Mouse (Mus musculus): ENCODE results near the gene Trim9.

The Trim9 gene

DNA sequence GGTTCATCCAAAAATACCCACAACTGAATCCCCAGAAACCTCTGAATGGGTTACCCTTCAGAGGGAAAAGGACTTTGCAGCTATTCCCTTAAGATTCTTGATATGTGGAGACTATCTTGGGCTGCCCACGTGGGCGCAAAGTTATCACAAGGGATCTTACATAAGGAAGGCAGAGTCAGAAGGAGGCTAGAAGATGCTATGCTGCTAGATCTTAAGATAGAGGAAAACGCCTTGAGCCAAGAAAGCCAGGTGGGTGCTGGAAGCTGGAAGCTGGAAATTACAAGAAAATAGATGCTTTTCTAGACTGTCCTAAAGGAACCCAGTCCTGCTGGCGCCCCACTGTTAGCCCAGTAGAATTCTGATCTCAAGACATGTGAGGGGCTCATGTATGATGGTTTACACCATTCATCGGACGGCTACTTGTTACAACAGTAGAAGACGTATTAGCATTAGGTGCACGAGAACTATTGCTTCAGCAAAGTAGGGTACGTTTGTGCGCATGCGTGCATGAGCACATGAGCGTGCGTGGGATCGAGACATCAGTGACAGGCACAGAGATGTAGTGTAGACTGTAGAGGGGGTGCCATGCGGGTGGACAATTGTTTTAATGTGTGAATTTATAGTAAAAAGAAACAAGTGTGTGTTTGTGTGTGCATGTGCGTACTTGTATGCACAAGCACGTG lies 85.0 kb downstream of the Trim9 start:
- peak; percentile 72 to 89 for DNase-seq (ENCODE audit: low spot score in 2 of 2)

- DNase-seq (ENCODE audit: low spot score in 2 of 2), result no peak
Measured at GRCm38 (mm10) chr12:70251210-70251884, 96.1 kb downstream of the Trim9 start.

DNA sequence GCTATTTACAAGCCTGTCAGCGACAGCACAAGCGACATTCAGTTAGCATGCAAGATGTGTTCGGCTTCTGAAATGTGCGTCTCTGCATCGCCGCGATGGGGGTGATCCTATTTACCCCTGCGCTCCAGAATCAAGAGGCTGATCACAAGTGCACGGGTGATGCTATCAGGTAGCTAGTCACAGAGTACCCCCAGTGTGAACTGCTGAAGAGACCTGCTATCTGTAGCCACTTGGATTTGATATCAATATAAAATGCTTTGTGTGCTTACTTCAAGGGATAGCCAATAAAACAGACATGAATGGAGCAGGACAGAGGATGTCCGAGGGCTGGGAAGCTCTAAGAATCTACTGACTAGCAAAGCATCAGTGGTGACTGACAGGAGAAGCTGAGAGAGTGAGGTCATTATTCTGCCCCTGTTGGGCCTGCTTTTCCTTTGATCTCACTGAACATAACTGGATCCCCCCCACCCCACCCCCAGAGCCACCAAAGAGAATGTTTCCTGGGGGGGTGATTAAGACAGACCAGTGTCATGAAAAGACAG lies 97.7 kb downstream of the Trim9 start:
- DNase-seq (ENCODE audit: low spot score in 2 of 2), result no peak

DNA sequence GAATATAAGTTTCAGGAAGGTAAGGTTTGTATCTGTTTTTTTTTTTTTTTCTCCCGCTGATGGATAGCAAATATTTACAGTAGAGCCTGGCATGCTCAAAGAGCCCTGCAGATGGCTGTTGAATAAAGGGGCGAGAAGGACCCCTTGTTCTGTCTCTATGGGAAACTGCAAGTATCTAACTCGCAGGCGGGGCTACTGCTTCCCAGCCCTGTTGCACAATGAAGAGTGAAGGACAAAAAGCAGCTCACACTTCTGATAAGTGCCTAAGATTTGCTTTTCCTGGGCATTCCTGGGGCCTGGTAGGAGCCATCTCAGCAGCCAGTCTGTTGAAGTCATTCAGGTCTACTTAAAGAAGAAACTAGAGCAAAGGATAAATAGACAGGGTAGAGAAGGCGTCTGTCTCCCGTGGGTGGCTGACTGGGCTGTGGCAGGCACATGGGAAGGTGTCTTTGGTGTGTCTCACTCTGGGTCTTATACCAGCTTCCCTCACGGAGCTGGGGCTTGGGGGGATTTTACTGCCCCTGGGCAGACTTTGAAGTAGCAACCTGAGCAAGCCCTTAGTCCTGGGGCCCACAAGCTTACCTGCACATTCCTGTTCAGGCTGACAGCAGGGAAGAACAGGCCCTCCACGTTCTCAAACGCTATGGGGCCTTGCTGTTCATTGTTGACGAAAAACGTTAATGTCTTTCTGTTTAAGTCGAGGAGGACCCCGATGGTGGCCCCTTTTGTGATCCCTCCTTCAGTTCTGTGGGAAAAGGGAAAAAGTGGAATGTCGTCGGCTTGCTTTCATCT lies 99.5 kb downstream of the Trim9 start:
- DNase-seq (ENCODE audit: low spot score in 2 of 2), result no peak

DNA sequence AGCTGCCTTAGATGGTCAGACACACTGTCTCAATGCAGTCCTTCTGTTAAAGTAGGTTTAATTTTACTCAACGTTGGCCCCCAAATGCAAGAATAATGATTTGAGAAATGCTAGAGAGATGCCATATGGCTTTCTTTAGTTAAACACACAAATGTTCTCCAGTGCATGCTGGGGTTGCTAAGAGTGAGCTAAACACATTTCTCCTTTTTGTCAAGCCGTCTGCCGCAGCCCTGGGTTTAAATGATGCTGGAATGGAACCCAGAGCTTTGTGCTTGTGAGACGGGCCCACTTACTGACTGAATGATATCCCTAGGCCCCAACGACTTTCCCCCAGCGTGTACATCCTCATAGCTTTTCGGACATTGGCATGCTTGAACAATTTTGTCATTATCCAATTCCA lies 104.9 kb downstream of the Trim9 start:
- DNase-seq (ENCODE audit: low spot score in 2 of 2), result no peak

DNA sequence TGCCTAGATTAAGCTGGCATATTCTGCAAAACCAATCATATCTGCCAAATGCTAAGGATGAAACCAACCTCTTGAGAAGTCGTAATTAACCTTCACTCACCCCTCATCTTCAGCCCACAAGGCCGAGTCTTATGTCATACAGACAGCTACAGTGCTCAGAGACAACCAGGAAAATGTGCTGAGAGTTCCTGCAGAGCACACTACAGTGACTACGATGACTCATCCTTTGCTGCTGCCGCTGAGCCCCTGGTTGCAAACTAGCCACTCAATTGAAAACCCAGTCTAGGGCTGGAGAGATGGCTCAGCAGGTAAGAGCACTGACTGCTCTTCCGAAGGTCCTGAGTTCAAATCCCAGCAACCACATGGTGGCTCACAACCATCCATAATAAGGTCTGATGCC lies 107.7 kb downstream of the Trim9 start:
- no peak for DNase-seq (ENCODE audit: low spot score in 2 of 2)

- DNase-seq (ENCODE audit: low spot score in 2 of 2), result no peak
Measured at GRCm38 (mm10) chr12:70238604-70239003, 108.8 kb downstream of the Trim9 start.

- no peak for DNase-seq (ENCODE audit: low spot score in 2 of 2)
Measured at GRCm38 (mm10) chr12:70234938-70235484, 112.4 kb downstream of the Trim9 start.

GRCm38 (mm10) chr12:70234411-70234810 lies 113.0 kb downstream of the Trim9 start:
- no peak for DNase-seq (ENCODE audit: low spot score in 2 of 2)

DNA sequence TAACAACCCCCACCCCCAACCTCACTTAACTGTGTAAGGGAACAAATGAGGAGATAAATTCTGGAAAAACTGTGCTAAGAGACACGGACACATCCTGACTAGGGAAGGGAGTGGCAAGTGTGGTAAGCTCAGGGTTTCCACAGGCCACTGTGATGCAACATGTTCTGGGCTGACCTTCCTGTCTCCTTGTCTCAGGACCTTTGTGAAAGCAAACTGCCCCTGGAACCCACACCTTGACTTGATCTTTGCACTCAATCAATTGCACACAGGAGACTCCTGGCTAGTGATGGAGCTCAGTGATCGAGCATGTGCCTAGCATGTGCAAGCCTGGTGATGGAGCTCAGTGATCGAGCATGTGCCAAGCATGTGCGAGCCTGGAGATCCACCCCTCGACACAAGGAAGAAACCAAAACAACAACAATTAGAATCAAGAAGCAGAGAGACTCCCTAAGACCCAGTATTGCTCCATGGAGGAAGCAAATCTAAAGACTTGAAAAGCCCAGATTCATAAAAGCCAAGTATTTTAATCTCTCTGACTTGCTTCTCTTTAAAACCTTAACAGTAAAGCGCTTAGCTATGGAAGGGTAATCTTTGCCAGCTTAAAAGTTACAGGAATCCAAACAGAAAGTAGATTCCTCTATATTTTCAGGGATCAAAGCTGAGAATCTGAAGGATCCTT lies 113.6 kb downstream of the Trim9 start:
- DNase-seq (ENCODE audit: low spot score in 2 of 2), result no peak

- DNase-seq (ENCODE audit: low spot score in 2 of 2), result no peak
Measured at GRCm38 (mm10) chr12:70232020-70232544, 115.3 kb downstream of the Trim9 start.

- DNase-seq (ENCODE audit: low spot score in 2 of 2), result no peak
Measured at GRCm38 (mm10) chr12:70231294-70231693, 116.1 kb downstream of the Trim9 start, which contains the start of gene Pygl. Pygl (minus strand) TSS chr12:70231488.

- no peak for DNase-seq (ENCODE audit: low spot score in 2 of 2)
Measured at GRCm38 (mm10) chr12:70228155-70228554, 119.3 kb downstream of the Trim9 start.

DNA sequence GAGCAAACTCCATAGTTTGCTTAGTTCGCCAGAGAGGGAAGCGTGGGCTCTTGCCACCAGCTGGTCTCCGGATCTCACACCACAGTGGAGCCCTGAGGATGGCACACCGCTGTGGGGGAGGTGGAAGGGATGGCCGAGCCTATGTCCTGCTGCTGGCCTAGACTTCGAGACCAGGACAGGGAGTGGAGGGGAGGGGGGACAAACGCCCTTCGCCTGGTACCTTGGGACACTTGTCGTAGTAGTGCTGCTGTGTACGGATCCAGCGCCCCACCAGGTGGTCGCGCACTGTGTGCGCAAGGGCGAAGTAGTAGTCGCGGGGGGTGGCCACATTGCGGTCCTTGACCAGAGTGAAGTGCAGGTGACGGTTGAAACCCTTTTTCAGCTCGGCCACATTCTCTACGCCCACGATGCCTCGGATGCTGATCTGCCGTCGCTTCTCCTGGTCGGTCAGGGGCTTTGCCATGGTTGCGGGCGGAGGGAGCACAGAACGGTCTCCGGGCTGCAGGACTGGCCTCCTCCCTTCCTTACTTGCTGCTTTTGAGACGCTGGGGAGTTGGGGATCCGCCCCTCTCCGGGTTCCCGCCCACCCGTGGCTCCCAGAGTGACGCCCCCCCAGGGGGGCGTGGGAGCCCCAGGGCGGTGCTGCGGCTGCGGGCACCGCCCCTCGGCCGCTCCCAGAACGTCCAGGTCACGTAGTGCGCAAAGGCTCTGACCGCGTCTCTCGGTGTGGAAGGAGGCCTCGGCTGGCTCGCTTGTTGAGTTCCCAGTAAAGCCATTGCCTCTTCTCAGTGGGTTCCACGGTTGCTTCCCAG lies 120.1 kb downstream of the Trim9 start:
- no peak for DNase-seq (ENCODE audit: low spot score in 2 of 2)

- DNase-seq (ENCODE audit: low spot score in 2 of 2), result no peak
Measured at GRCm38 (mm10) chr12:70226655-70227054, 120.8 kb downstream of the Trim9 start.

- DNase-seq (ENCODE audit: low spot score in 2 of 2), result no peak
Measured at GRCm38 (mm10) chr12:70223331-70223730, 124.1 kb downstream of the Trim9 start.

GRCm38 (mm10) chr12:70221425-70221824 lies 126.0 kb downstream of the Trim9 start:
- DNase-seq (ENCODE audit: low spot score in 2 of 2), result no peak

DNA sequence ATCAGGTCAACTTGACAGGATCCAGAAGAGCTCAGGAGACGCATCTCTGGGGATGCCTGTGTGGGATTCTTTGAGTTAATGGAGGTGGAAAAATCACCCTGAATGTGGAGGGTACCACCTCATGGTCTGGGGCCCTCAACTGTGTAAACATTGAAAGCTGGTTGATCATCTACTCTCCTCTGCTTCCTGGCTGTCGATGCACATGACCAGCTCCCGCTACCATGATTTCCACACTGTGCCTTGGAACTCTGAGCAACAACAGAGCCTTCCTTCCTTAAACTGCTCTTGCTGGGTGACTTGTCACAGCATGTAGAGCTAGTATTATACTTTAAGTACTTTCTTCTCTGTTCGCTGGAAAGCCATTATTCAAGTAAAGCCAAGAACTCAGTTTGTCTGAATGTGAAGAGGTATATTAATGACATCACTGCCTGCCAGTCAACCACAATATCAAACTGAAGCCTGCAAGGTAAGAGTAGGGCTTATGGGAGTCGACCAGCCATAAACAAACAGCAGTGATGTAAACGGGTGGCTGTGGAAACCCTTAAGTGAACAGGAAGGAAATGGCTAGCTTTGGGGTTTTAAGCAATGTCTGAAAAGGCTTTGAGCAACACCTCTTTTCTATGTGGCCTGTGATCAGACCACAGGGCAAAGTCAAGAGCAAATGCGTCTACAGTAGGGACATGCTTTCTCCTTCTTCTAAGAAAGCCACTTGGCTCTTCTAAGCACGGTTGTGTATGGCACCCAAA lies 128.4 kb downstream of the Trim9 start:
- DNase-seq (ENCODE audit: low spot score in 2 of 2), result no peak

GRCm38 (mm10) chr12:70216229-70216800 lies 131.1 kb downstream of the Trim9 start:
- DNase-seq (ENCODE audit: low spot score in 2 of 2), result no peak
